In genomic region chr2:103462746-103463145, GRCm38 (mm10) we compare ENCODE assay signal across 23 mouse cellular contexts. TPM values are rescaled to one million over a fixed set of nuclear protein-coding genes. Genes with fewer than 3 reads are reported as not detected.
"Had no signal": no experiment of that assay in that cellular context is flagged by ENCODE, and none has a peak within 500 bp of the region (broad histone marks: within the 10 kb centered on the region; RNA-seq: fewer than 3 reads in every experiment).

No protein-coding gene starts in this region.

- H3K27me3 ChIP-seq: lung, embryonic 15.5 days; megakaryocyte, embryonic 14.5 days; midbrain, embryonic 13.5 days; midbrain, embryonic 15.5 days; neural tube, embryonic 12.5 days; stomach, embryonic 15.5 days had no signal

- DNase-seq: lung, adult 2 months; lung, postnatal 14 days; lung, postnatal 36 days; right cerebral cortex, postnatal 14 days; thymus, adult 2 months; thymus, postnatal 25 days; thymus, postnatal 4 days had no signal

- H3K27ac ChIP-seq: lung, embryonic 15.5 days; macrophage; midbrain, embryonic 13.5 days; midbrain, embryonic 15.5 days; neural tube, embryonic 12.5 days had no signal

- ATAC-seq: lung, postnatal 0 days; midbrain, embryonic 13.5 days; midbrain, embryonic 15.5 days had no signal

- H3K4me3 ChIP-seq: lung, embryonic 15.5 days; megakaryocyte, embryonic 14.5 days; midbrain, embryonic 13.5 days; midbrain, embryonic 15.5 days; neural tube, embryonic 12.5 days; stomach, embryonic 15.5 days had no signal

- H3K9ac ChIP-seq: lung, embryonic 15.5 days; midbrain, embryonic 13.5 days; midbrain, embryonic 15.5 days; neural tube, embryonic 12.5 days; stomach, embryonic 15.5 days had no signal

- H3K4me2 ChIP-seq: lung, embryonic 15.5 days; midbrain, embryonic 11.5 days; midbrain, embryonic 13.5 days; midbrain, embryonic 15.5 days; neural tube, embryonic 12.5 days; stomach, embryonic 15.5 days had no signal

- H3K9me3 ChIP-seq: lung, embryonic 15.5 days; megakaryocyte, embryonic 14.5 days; midbrain, embryonic 13.5 days; midbrain, embryonic 15.5 days; neural tube, embryonic 12.5 days; stomach, embryonic 15.5 days had no signal

- H3K4me1 ChIP-seq: megakaryocyte, embryonic 14.5 days; midbrain, embryonic 13.5 days; midbrain, embryonic 15.5 days; neural tube, embryonic 12.5 days had no signal

RNA-seq across cellular contexts. Expression of gene Elf5, which starts 51.3 kb away (rescaled TPM):
- total RNA-seq: megakaryocyte progenitor cell, adult 5-6 weeks; monocyte, adult 5-6 weeks; neutrophil, adult 5-6 weeks had no signal
- polyA plus RNA-seq: macrophage; midbrain, embryonic 11.5 days; midbrain, embryonic 13.5 days; midbrain, embryonic 15.5 days; midbrain, postnatal 0 days; neural tube, embryonic 12.5 days; neural tube, embryonic 14.5 days; spleen, adult 2 months; testis, adult 2 months had no signal
